In the genomic region with DNA sequence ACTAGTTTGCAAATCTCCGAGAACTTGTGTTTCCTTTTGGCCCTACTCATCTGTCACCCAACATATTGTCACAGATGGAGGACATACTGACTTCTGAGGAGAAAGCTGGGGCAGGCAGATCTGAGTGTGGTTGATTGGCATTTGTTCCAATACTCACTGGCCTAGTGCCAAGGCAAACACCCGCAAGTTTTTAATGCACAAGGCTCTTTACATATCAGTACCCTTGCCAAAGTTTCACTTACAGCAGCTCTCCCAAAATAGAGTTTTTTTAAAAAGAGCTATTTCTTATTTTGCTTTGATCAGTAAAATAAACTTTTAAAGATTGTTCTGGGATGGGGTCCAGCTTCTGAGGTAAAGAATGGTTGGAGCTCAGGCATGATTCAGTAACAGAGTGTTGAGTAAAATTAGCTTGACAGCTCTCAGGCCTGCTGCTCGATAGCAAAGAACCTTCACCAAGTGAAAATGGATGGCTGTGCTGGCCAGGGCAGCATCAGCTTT, we compare ENCODE assay signal across 8 mouse cellular contexts.
A peak's percentile ranks its signal among the peaks of the same experiment; 100 is the strongest.
DNase-seq lines count a peak whose midpoint lies in the region; ATAC-seq and TF ChIP-seq lines count a peak whose summit lies in the region.

No protein-coding gene starts in this region.

- H3K4me1 ChIP-seq in limb, embryonic 13.5 days: peaks cover 56% of the 10 kb centered on the region
- H3K4me1 ChIP-seq in limb, embryonic 10.5 days: peaks cover 29% of the 10 kb centered on the region
- peaks cover 45% of the 10 kb centered on the region for H3K4me1 ChIP-seq in embryonic facial prominence, embryonic 14.5 days (ENCODE audit: control insufficient read depth, insufficient read depth, low read length)
- H3K4me1 ChIP-seq in limb, embryonic 14.5 days (ENCODE audit: control insufficient read depth, insufficient read depth, low read length): peaks cover 26% of the 10 kb centered on the region

- no peak for TF ChIP-seq POLR2A in limb, embryonic 14.5 days (IDR thresholded peaks at IDR 0.05; ENCODE audit: borderline replicate concordance, extremely low read depth, insufficient read depth, insufficient read length)

- H3K27me3 ChIP-seq in limb, embryonic 13.5 days: 0 out of 2 replicates have a peak, but pooled peaks cover 3% of the 10 kb centered on the region
- H3K27me3 ChIP-seq in limb, embryonic 10.5 days (ENCODE audit: low read depth, poor library complexity, severe bottlenecking): no peaks in the 10 kb centered on the region
- H3K27me3 ChIP-seq in embryonic facial prominence, embryonic 14.5 days (replicated peaks; ENCODE audit: control insufficient read depth, insufficient read depth, low read length): no peaks in the 10 kb centered on the region
- H3K27me3 ChIP-seq in limb, embryonic 14.5 days (ENCODE audit: control insufficient read depth, insufficient read depth, low read length): no peaks in the 10 kb centered on the region

- H3K27ac ChIP-seq in limb, embryonic 13.5 days: peak overlapping the region; percentile 33; the same call in 1 of the 2 replicates
- H3K27ac ChIP-seq in limb, embryonic 10.5 days: no peak overlapping the region
- H3K27ac ChIP-seq in embryonic facial prominence, embryonic 14.5 days (replicated peaks; ENCODE audit: low read depth, low read length): peak overlapping the region; percentile 65
- H3K27ac ChIP-seq in limb, embryonic 14.5 days (replicated peaks; ENCODE audit: low read depth, low read length): no peak overlapping the region; the same call in 1 of the 2 replicates

- WGBS in limb, embryonic 13.5 days: 37% methylated on average over 3 of the region's 3 CpGs
- WGBS in limb, embryonic 10.5 days: 71% methylated on average over 3 of the region's 3 CpGs
- 21% methylated on average over 3 of the region's 3 CpGs for WGBS in embryonic facial prominence, embryonic 14.5 days
- WGBS in limb, embryonic 14.5 days: 27% methylated on average over 3 of the region's 3 CpGs

- intact Hi-C loops in heart, postnatal 10 days (cut with DNase I): no loop called here

- H3K36me3 ChIP-seq in limb, embryonic 13.5 days: peaks cover 3% of the 10 kb centered on the region; the same call in 1 of the 2 replicates
- H3K36me3 ChIP-seq in limb, embryonic 10.5 days: peaks cover 7% of the 10 kb centered on the region; the same call in 1 of the 2 replicates
- H3K36me3 ChIP-seq in embryonic facial prominence, embryonic 14.5 days (ENCODE audit: control insufficient read depth, insufficient read depth, low read length): no peaks in the 10 kb centered on the region; the same call in 1 of the 2 replicates
- H3K36me3 ChIP-seq in limb, embryonic 14.5 days (ENCODE audit: control insufficient read depth, insufficient read depth, low read length): no peaks in the 10 kb centered on the region

- H3K9ac ChIP-seq in limb, embryonic 13.5 days: no peak overlapping the region
- no peak overlapping the region for H3K9ac ChIP-seq in embryonic facial prominence, embryonic 14.5 days (ENCODE audit: low read depth, low read length)
- H3K9ac ChIP-seq in limb, embryonic 14.5 days (ENCODE audit: low read depth, low read length, severe bottlenecking): no peak overlapping the region

- H3K4me3 ChIP-seq in limb, embryonic 13.5 days: no peak overlapping the region
- no peak overlapping the region for H3K4me3 ChIP-seq in limb, embryonic 10.5 days
- no peak overlapping the region for H3K4me3 ChIP-seq in embryonic facial prominence, embryonic 14.5 days (ENCODE audit: low read depth, low read length)
- H3K4me3 ChIP-seq in limb, embryonic 14.5 days (replicated peaks; ENCODE audit: low read length): no peak overlapping the region

- no peaks in the 10 kb centered on the region; the same call in 1 of the 2 replicates for H3K9me3 ChIP-seq in limb, embryonic 13.5 days
- H3K9me3 ChIP-seq in limb, embryonic 10.5 days (replicated peaks): no peaks in the 10 kb centered on the region
- H3K9me3 ChIP-seq in embryonic facial prominence, embryonic 14.5 days (ENCODE audit: control insufficient read depth, low read length): no peaks in the 10 kb centered on the region
- no peaks in the 10 kb centered on the region for H3K9me3 ChIP-seq in limb, embryonic 14.5 days (ENCODE audit: control insufficient read depth, low read length)

- H3K4me2 ChIP-seq in limb, embryonic 13.5 days (replicated peaks): no peak overlapping the region
- H3K4me2 ChIP-seq in embryonic facial prominence, embryonic 14.5 days (ENCODE audit: low read depth, low read length): peak overlapping the region; percentile 22; the same call in 1 of the 2 replicates
- no peak overlapping the region for H3K4me2 ChIP-seq in limb, embryonic 14.5 days (replicated peaks; ENCODE audit: low read depth, low read length, severe bottlenecking)

- DNase-seq in limb, embryonic 10.5 days (ENCODE audit: low spot score): no peak
- peak; percentile 93 for DNase-seq in embryonic facial prominence, embryonic 14.5 days (ENCODE audit: low spot score)
- DNase-seq in heart, postnatal 10 days: peak; percentile 41 to 46
- DNase-seq in limb, embryonic 14.5 days (ENCODE audit: low spot score): peak; percentile 83
- DNase-seq in urinary bladder, postnatal 4 days (ENCODE audit: low spot score in 2 of 2): no peak
- no peak for DNase-seq in urinary bladder, postnatal 10 days (ENCODE audit: low spot score)
- DNase-seq in spleen, postnatal 36 days (ENCODE audit: low spot score in 2 of 2): no peak

- peak; percentile 59 for ATAC-seq in limb, embryonic 13.5 days (ENCODE audit: low FRiP score, low read depth)
- ATAC-seq in embryonic facial prominence, embryonic 14.5 days (ENCODE audit: low read depth): peak; percentile 70
- ATAC-seq in limb, embryonic 14.5 days (ENCODE audit: low FRiP score, low read depth): no peak

Comparison
In these comparisons a context has a peak if more than half of its experiments do, and no peak if none do; other contexts are left out.
1. H3K27ac ChIP-seq: peak in limb, embryonic 13.5 days (single experiment) and embryonic facial prominence, embryonic 14.5 days (single experiment); none in limb, embryonic 10.5 days (single experiment) and limb, embryonic 14.5 days (single experiment).
2. DNase-seq: peak in embryonic facial prominence, embryonic 14.5 days (single experiment), heart, postnatal 10 days (2 of 2) and limb, embryonic 14.5 days (single experiment); none in limb, embryonic 10.5 days (single experiment), urinary bladder, postnatal 4 days (0 of 2), urinary bladder, postnatal 10 days (single experiment) and spleen, postnatal 36 days (0 of 2).